Mouse (Mus musculus) embryonic facial prominence, embryonic 12.5 days (tissue): Measurements from ENCODE around the gene Lrrc52. TPM values are rescaled to one million over a fixed set of nuclear protein-coding genes. Genes with fewer than 3 reads are reported as not detected.

Experiments
- ATAC-seq: fragments of 200-750 bp; cut with Nextera tagmentation; 2 replicates; pipeline ENCODE4 v1.8.0; 2017; ENCODE audit not compliant: insufficient number of reproducible peaks, insufficient read depth, low FRiP score, low TSS enrichment
- H3K27ac ChIP-seq: fragments of 300-500 bp; sonication (generic); 2 replicates; pipeline ENCODE4 v1.5.1; 2016; ENCODE audit warnings: mild to moderate bottlenecking
- H3K27me3 ChIP-seq: fragments of 300-500 bp; sonication (generic); 2 replicates; pipeline ENCODE4 v1.6.1; 2016; ENCODE audit warnings: mild to moderate bottlenecking, moderate library complexity
- H3K36me3 ChIP-seq: fragments of 300-500 bp; sonication (generic); 2 replicates; pipeline ENCODE4 v1.6.1; 2016; ENCODE audit warnings: mild to moderate bottlenecking
- H3K4me1 ChIP-seq: fragments of 300-500 bp; sonication (generic); 2 replicates; pipeline ENCODE4 v1.6.1; 2016
- H3K4me2 ChIP-seq: fragments of 300-500 bp; sonication (generic); replicated peaks from 2 replicates; pipeline ENCODE4 v1.6.1; 2016; ENCODE audit warnings: mild to moderate bottlenecking, moderate library complexity
- H3K4me3 ChIP-seq: fragments of 300-500 bp; sonication (generic); 2 replicates; pipeline ENCODE4 v1.5.1; 2016; ENCODE audit warnings: mild to moderate bottlenecking
- H3K9ac ChIP-seq: fragments of 300-500 bp; sonication (generic); 2 replicates; pipeline ENCODE4 v1.6.1; 2016; ENCODE audit warnings: mild to moderate bottlenecking, moderate library complexity
- H3K9me3 ChIP-seq: fragments of 300-500 bp; sonication (generic); 2 replicates; pipeline ENCODE4 v1.6.1; 2016; ENCODE audit warnings: mild to moderate bottlenecking, moderate library complexity
- WGBS: fragments of 180-500 bp; shearing (Covaris S2); methylation state at CpG from one replicate; pipeline ENCODE4 v1.1.7; 2016; 5-methylcytosine and 5-hydroxymethylcytosine counted together
- polyA plus RNA-seq: library from polyadenylated mRNA; unstranded; fragments of >200 nt; fragmentation: Nextera tagmentation; extraction: Ambion mirVana; gene quantifications from 2 replicates; pipeline ENCODE4 v1.2.1, GENCODE M21; 2016

The Lrrc52 gene
- polyA plus RNA-seq, 1 experiment from 2014 or later = not detected

- 47% methylated on average over 4 of the region's 4 CpGs for WGBS
- no peaks in the 10 kb centered on the region for H3K36me3 ChIP-seq
- no peak overlapping the region for H3K9ac ChIP-seq
- H3K4me2 ChIP-seq = no peak overlapping the region
- H3K9me3 ChIP-seq = no peaks in the 10 kb centered on the region
- H3K27ac ChIP-seq = no peak overlapping the region
- ATAC-seq = no peak
- no peaks in the 10 kb centered on the region for H3K27me3 ChIP-seq
- no peak overlapping the region for H3K4me3 ChIP-seq
- H3K4me1 ChIP-seq = peaks cover 3% of the 10 kb centered on the region; the same call in 1 of the 2 replicates
These were observed 7.0 kb upstream of the Lrrc52 start for GRCm38 (mm10) chr1:167473585-167473984.

DNA sequence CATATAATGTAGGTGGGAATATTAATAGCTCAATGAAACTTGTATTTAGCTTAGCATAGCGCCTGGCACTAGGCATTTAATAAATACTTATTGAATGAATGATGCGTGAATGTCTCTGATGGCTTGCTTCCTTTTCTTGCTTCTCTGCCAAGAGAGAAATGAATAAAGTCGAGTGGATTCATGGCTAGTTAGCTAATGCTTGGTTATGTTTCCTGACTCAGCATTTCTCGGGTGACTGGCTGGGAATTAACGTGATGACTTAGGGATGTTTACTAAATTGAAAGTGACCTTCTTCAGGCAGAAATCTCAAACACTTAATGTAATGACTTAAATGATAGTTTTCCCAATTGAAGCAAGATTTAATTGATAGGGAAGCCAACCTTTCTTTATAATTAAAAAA lies 1.3 kb upstream of the Lrrc52 start:
- Histone ChIP-seq H3K9ac (no peak overlapping the region), H3K36me3 (no peaks in the 10 kb centered on the region), H3K4me1 (no peaks in the 10 kb centered on the region), H3K4me2 (no peak overlapping the region), H3K27me3 (no peaks in the 10 kb centered on the region), H3K4me3 (no peak overlapping the region), H3K9me3 (no peaks in the 10 kb centered on the region), H3K27ac (no peak overlapping the region)
- ATAC-seq = no peak
- 71% methylated on average over 5 of the region's 5 CpGs for WGBS

DNA sequence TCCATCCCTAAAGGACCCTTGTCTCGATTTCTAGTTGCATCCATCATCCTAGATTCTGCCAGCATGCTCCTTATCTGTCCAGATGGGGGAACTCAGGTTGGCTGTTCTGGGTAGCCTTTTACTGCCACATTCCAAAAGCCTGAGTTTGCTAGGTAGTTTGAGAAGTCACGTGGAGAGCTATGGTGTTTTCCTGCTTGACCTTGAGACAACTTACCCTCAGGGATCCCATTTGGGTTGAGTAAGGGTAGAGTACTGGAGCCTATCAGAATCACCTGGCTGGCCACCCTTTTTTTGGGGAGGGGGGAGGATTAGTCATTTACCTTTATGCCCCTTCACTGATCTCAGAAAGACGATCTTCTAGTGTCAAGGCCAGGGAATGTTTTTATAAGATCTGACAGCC lies 9.3 kb downstream of the Lrrc52 start:
- Histone ChIP-seq H3K4me3 (no peak overlapping the region), H3K27ac (no peak overlapping the region), H3K36me3 (no peaks in the 10 kb centered on the region), H3K27me3 (no peaks in the 10 kb centered on the region), H3K9ac (no peak overlapping the region), H3K4me2 (no peak overlapping the region), H3K4me1 (no peaks in the 10 kb centered on the region), H3K9me3 (no peaks in the 10 kb centered on the region)
- ATAC-seq = no peak
- WGBS = 72% methylated on average over 3 of the region's 3 CpGs

DNA sequence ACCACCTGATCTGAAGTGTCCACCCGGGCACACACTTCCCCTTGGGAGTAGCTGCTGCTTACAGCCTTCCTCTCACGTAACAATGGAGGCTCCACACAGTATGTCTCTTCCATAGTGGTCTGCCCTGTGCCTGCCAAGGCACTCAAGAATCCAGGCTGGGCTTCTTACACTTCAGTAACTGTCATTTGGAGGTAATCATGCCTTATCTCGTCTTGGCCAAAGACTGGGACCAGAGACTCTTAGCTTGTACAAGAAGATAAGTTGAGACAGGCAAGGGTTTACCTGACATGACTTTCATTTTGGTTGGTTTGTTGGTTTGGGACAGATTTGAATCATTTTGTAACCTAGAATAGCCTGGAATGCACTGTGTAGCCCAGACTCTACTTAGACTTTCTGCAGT lies 13.5 kb downstream of the Lrrc52 start:
- Histone ChIP-seq H3K4me3 (no peak overlapping the region), H3K9ac (no peak overlapping the region), H3K4me2 (no peak overlapping the region), H3K36me3 (no peaks in the 10 kb centered on the region), H3K9me3 (no peaks in the 10 kb centered on the region), H3K27me3 (no peaks in the 10 kb centered on the region), H3K27ac (no peak overlapping the region), H3K4me1 (no peaks in the 10 kb centered on the region)
- no peak for ATAC-seq
- WGBS = 89% methylated on average over 3 of the region's 3 CpGs

DNA sequence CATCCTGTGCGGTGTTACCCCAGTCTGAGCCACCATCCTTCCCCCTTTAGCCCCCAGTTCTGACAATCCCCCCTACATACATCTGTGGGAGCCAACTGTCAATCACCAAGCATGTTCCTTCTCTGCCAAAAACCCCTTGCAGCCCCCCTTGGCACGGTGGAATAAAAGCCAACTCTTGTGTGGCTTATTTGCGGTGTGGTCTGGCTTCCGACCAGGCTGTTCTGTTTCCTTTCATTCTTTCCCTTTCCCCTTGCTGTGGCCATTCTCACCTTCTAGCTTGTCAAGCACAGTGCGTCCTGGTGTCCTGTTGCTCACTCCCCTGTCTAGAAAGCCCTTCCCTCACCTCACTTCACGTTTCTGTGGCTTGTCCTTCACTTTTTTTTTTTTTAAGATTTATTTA lies 14.1 kb downstream of the Lrrc52 start:
- Histone ChIP-seq H3K27me3 (no peaks in the 10 kb centered on the region), H3K9me3 (no peaks in the 10 kb centered on the region), H3K36me3 (no peaks in the 10 kb centered on the region), H3K4me1 (no peaks in the 10 kb centered on the region), H3K9ac (no peak overlapping the region), H3K4me3 (no peak overlapping the region), H3K27ac (no peak overlapping the region), H3K4me2 (no peak overlapping the region)
- ATAC-seq = no peak
- 79% methylated on average over 6 of the region's 6 CpGs for WGBS

GRCm38 (mm10) chr1:167448598-167448997 lies 18.0 kb downstream of the Lrrc52 start:
- H3K9ac ChIP-seq = no peak overlapping the region
- ATAC-seq = no peak
- H3K27ac ChIP-seq = no peak overlapping the region

GRCm38 (mm10) chr1:167448088-167448487 lies 18.5 kb downstream of the Lrrc52 start:
- no peaks in the 10 kb centered on the region for H3K4me1 ChIP-seq
- WGBS = 55% methylated on average over 6 of the region's 6 CpGs
- H3K36me3 ChIP-seq = no peaks in the 10 kb centered on the region
- no peak for ATAC-seq
- no peaks in the 10 kb centered on the region for H3K27me3 ChIP-seq
- H3K9ac ChIP-seq = no peak overlapping the region
- no peak overlapping the region for H3K27ac ChIP-seq
- H3K4me3 ChIP-seq = no peak overlapping the region
- no peaks in the 10 kb centered on the region for H3K9me3 ChIP-seq
- no peak overlapping the region for H3K4me2 ChIP-seq

More at GRCm38 (mm10) chr1:167448598-167448997, 18.0 kb downstream of the Lrrc52 start:
- Histone ChIP-seq H3K9me3 (no peaks in the 10 kb centered on the region), H3K36me3 (no peaks in the 10 kb centered on the region), H3K4me2 (no peak overlapping the region), H3K4me3 (no peak overlapping the region), H3K27me3 (no peaks in the 10 kb centered on the region), H3K4me1 (no peaks in the 10 kb centered on the region)
- 27% methylated on average over 7 of the region's 7 CpGs for WGBS

DNA sequence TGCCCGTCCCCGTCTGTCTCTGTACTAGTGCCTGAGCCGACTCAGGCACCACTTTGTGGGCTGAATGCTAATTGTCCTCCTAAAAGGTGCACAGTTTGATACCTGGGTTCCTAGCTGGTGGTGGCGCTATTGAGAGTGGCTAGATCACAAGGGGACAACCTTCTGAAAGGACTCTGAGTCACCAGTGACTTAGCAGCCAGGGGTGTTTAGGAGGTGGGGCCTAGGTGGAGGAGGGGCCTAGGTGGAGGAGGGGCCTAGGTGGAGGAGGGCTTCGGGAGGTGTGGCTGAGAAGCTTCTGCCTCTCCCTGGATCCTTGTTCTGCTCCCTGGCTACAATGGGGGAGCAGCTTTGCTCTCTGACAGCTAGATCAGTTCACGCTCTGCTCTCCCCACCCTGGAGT lies 20.1 kb downstream of the Lrrc52 start:
- no peak for ATAC-seq
- WGBS = 86% methylated on average over 6 of the region's 6 CpGs

GRCm38 (mm10) chr1:167445167-167445566 lies 21.4 kb downstream of the Lrrc52 start:
- ATAC-seq = no peak
- WGBS = 89% methylated on average over 4 of the region's 4 CpGs
- H3K27ac ChIP-seq = no peak overlapping the region

More for the DNA sequence above, 20.1 kb downstream of the Lrrc52 start:
- H3K4me2 ChIP-seq = no peak overlapping the region
- no peak overlapping the region for H3K4me3 ChIP-seq
- H3K4me1 ChIP-seq = no peaks in the 10 kb centered on the region
- H3K27me3 ChIP-seq = no peaks in the 10 kb centered on the region
- no peaks in the 10 kb centered on the region for H3K9me3 ChIP-seq
- H3K9ac ChIP-seq = no peak overlapping the region
- no peak overlapping the region for H3K27ac ChIP-seq
- no peaks in the 10 kb centered on the region for H3K36me3 ChIP-seq

DNA sequence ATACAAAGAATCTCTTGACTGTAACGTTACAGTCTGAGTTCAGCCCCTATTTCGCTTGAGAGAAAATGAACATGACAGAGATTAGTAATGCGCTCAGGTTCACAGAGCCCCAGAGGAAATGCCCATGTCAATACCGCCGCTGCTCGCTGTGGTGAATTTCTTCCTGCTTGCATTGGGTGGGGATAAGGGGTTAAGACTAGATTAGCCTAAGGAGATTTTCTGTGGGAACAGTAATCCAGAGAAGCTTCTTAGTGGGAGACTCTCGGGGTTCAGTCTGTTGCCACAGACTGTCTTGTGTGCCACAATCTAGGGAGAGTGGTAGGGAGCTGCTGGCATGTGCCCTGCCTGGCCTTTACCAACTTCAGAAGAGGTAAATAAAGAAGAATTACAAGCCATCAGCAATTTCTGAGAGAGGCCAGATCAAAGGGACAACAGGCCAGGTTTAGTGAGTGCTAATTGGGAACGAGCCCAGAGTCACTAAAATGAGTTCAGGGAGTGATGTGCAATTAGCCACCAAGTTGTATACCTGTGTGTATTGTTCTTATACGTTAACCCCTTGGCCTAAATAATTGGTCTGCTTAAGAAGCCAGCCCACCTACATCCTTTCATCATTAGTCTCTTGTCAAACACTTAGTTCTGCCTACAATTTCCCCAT lies 28.2 kb downstream of the Lrrc52 start:
- Histone ChIP-seq H3K4me3 (no peak overlapping the region), H3K27me3 (no peaks in the 10 kb centered on the region), H3K4me1 (no peaks in the 10 kb centered on the region), H3K4me2 (no peak overlapping the region), H3K9ac (no peak overlapping the region), H3K27ac (no peak overlapping the region), H3K9me3 (no peaks in the 10 kb centered on the region), H3K36me3 (no peaks in the 10 kb centered on the region)
- WGBS = 65% methylated on average over 9 of the region's 9 CpGs
- ATAC-seq = no peak

More at GRCm38 (mm10) chr1:167445167-167445566, 21.4 kb downstream of the Lrrc52 start:
- Histone ChIP-seq H3K9me3 (no peaks in the 10 kb centered on the region), H3K27me3 (no peaks in the 10 kb centered on the region), H3K4me3 (no peak overlapping the region), H3K4me1 (no peaks in the 10 kb centered on the region), H3K4me2 (no peak overlapping the region), H3K9ac (no peak overlapping the region), H3K36me3 (no peaks in the 10 kb centered on the region)

DNA sequence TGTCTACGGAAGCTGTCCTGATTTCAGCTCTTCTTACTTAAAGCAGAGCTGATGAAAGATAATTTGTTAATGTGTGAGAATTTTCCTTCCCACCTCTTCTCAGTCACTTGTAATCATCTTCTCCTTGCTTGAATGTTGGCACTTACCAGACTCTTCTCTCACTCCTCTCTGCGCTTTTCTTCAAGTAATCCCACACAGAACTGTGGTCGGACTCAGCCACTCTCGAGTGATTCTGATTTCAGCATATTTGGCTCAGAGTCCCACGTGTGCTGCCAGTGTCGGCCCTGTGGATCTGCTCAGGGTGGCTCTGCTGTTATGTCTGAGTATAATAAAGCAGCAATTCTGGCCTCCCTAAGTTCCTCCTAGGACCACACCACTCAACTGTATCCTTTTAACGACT lies 29.5 kb downstream of the Lrrc52 start:
- Histone ChIP-seq H3K9ac (no peak overlapping the region), H3K9me3 (no peaks in the 10 kb centered on the region), H3K27ac (no peak overlapping the region), H3K27me3 (no peaks in the 10 kb centered on the region), H3K36me3 (no peaks in the 10 kb centered on the region), H3K4me2 (no peak overlapping the region), H3K4me3 (no peak overlapping the region), H3K4me1 (no peaks in the 10 kb centered on the region)
- ATAC-seq = no peak
- 78% methylated on average over 7 of the region's 7 CpGs for WGBS

DNA sequence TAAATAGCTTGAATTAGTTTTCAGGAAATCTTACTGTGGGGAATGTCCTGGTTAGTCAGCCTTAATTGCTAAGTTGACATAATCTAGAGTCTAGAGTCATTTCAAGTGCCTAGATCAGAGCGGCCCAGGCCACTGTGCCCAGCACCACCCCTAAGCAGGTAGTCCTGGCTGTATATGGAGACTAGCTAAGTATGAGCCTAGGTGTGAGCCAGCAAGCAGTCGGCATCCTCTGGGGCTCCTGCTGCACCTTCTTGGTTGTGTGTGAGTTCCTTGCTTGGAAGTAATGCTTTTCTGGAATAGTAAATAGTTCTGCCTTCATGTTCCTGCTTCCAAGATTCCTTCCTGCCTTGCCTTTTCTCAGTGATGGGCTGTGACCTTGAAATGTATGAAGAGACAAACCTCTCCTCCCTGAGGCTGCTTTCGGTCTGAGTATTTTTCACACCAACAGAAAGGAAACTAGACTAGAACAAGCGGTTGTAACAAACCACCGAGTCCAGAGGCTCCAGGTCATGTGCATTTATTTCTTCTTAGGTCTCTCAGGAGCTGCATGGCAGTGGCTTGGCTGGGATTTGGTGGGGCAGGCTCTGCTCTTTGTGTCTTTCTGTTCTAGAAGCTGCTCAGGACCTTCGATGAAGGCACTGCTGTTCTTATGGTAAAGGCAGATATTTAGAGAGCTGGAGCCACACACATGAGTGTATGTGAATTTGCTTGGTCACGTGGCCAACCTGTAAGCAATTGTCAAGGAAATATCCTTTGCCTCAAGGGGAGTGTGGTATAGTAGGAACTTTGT lies 30.2 kb downstream of the Lrrc52 start:
- no peak for ATAC-seq
- WGBS = 88% methylated on average over 7 of the region's 7 CpGs
- Histone ChIP-seq H3K4me3 (no peak overlapping the region), H3K4me1 (peaks cover under 1% of the 10 kb centered on the region; the same call in 1 of the 2 replicates), H3K9ac (no peak overlapping the region), H3K27ac (no peak overlapping the region), H3K36me3 (no peaks in the 10 kb centered on the region), H3K9me3 (no peaks in the 10 kb centered on the region), H3K27me3 (no peaks in the 10 kb centered on the region), H3K4me2 (no peak overlapping the region)
